Mouse (Mus musculus) CH12.LX (cell line): ENCODE measurements at regions not wholly inside any gene's neighbourhood (a gene's known extent, or its start where the extent isn't known, plus 50 kb on each side); places are given as distances from the start of the nearest gene placed in this dataset.

Experiments used
- DNase-seq: peaks from one replicate; pipeline ENCODE4 v3.0.0-alpha.2; 2013; ENCODE audit errors: extremely low read depth
- H3K27ac ChIP-seq: 2 replicates; pipeline ENCODE4 v1.5.1; 2012; ENCODE audit warnings: low read depth, mild to moderate bottlenecking, control low read depth, moderate library complexity; ENCODE audit not compliant: insufficient read depth
- H3K27me3 ChIP-seq: replicated peaks from 2 replicates; pipeline ENCODE3; 2012; ENCODE audit warnings: inconsistent platforms
- H3K36me3 ChIP-seq, 2 experiments: replicated peaks in 1 of 2; 2 replicates each; pipeline versions ENCODE3 to v1.6.1; 2012; ENCODE audit warnings: inconsistent platforms in 1 of 2, low read length in 1 of 2, mild to moderate bottlenecking in 1 of 2, mixed read lengths in 1 of 2, moderate library complexity in 1 of 2; ENCODE audit not compliant: control insufficient read depth in 1 of 2, insufficient read depth in 1 of 2
- H3K4me1 ChIP-seq, 2 experiments: 2 replicates each; pipeline ENCODE4 v1.6.1; 2012; ENCODE audit warnings: inconsistent platforms in 1 of 2, moderate library complexity in 1 of 2; ENCODE audit not compliant: insufficient read depth in 2 of 2, control insufficient read depth in 1 of 2
- H3K4me2 ChIP-seq: 2 replicates; pipeline ENCODE4 v1.6.1; 2012; ENCODE audit warnings: low read depth, mild to moderate bottlenecking, control low read depth; ENCODE audit not compliant: poor library complexity, insufficient read depth, severe bottlenecking
- H3K4me3 ChIP-seq, 3 experiments: fragments of 150-350 bp in 1 of 3; sonication (generic) in 1 of 3; replicated peaks in 1 of 3; 2 replicates each; pipeline versions ENCODE3 to v1.5.1; 2011 to 2012; ENCODE audit warnings: low read depth in 2 of 3, low read length in 2 of 3, mild to moderate bottlenecking in 2 of 3, moderate library complexity in 2 of 3, control low read depth in 1 of 3, improper control_type of control experiment in 1 of 3, inconsistent platforms in 1 of 3, mixed read lengths in 1 of 3; ENCODE audit not compliant: poor library complexity in 1 of 3
- H3K79me2 ChIP-seq: replicated peaks from 2 replicates; pipeline ENCODE4 v1.6.1; 2012; ENCODE audit warnings: mild to moderate bottlenecking, moderate library complexity; ENCODE audit not compliant: control insufficient read depth, poor library complexity, insufficient read depth, severe bottlenecking; ENCODE audit errors: extremely low read depth
- H3K9ac ChIP-seq: 2 replicates; pipeline ENCODE4 v1.6.1; 2012; ENCODE audit warnings: low read depth, mild to moderate bottlenecking, control low read depth, moderate library complexity; ENCODE audit not compliant: insufficient read depth
- H3K9me3 ChIP-seq: replicated peaks from 2 replicates; pipeline ENCODE3; 2012; ENCODE audit warnings: low read length, inconsistent platforms, mixed read lengths
- E2F4 ChIP-seq: IDR thresholded peaks from 2 replicates; pipeline ENCODE4 v1.6.1; 2011; ENCODE audit warnings: low read depth, low read length, improper control_type of control experiment; ENCODE audit not compliant: insufficient replicate concordance
- EP300 ChIP-seq: IDR thresholded peaks from 2 replicates; pipeline ENCODE4 v1.6.1; 2011; ENCODE audit warnings: low read length, improper control_type of control experiment
- HCFC1 ChIP-seq: IDR thresholded peaks from 2 replicates; pipeline ENCODE4 v1.6.1; 2012; ENCODE audit warnings: low read depth, mild to moderate bottlenecking, inconsistent platforms, low read length, improper control_type of control experiment
- IRF4 ChIP-seq: IDR thresholded peaks from 2 replicates; pipeline ENCODE4 v1.6.1; 2014; ENCODE audit warnings: low read depth, mild to moderate bottlenecking, inconsistent platforms, low read length, improper control_type of control experiment
- JUN ChIP-seq: IDR thresholded peaks from 2 replicates; pipeline ENCODE4 v1.6.1; 2011; ENCODE audit warnings: low read depth, mild to moderate bottlenecking, low read length, improper control_type of control experiment, moderate library complexity; ENCODE audit not compliant: insufficient read depth
- JUND ChIP-seq: conservative IDR thresholded peaks from 2 replicates; pipeline ENCODE4 v1.6.1; 2011; ENCODE audit warnings: low read depth, low read length, improper control_type of control experiment
- KAT2A ChIP-seq: IDR thresholded peaks from 2 replicates; pipeline ENCODE4 v1.6.1; 2012; ENCODE audit warnings: low read length, improper control_type of control experiment, inconsistent platforms; ENCODE audit not compliant: insufficient replicate concordance
- MAFK ChIP-seq: IDR thresholded peaks from 2 replicates; pipeline ENCODE4 v1.6.1; 2011; ENCODE audit warnings: low read length, improper control_type of control experiment; ENCODE audit not compliant: insufficient replicate concordance
- MEF2A ChIP-seq: IDR thresholded peaks from 2 replicates; pipeline ENCODE4 v1.6.1; 2014; ENCODE audit warnings: low read depth, mild to moderate bottlenecking, inconsistent platforms, low read length, improper control_type of control experiment, borderline replicate concordance
- MXI1 ChIP-seq: IDR thresholded peaks from 2 replicates; pipeline ENCODE4 v1.6.1; 2011; ENCODE audit warnings: mild to moderate bottlenecking, low read depth, low read length, improper control_type of control experiment
- MYC ChIP-seq: IDR thresholded peaks from 2 replicates; pipeline ENCODE4 v1.6.1; 2011; ENCODE audit warnings: low read depth, mild to moderate bottlenecking, improper control_type of control experiment, low read length
- PAX5 ChIP-seq: IDR thresholded peaks from 2 replicates; pipeline ENCODE4 v1.6.1; 2012; ENCODE audit warnings: low read length, inconsistent platforms, mixed read lengths
- POLR2A ChIP-seq: IDR thresholded peaks from 2 replicates; pipeline ENCODE4 v1.6.1; 2011; ENCODE audit warnings: low read depth, mild to moderate bottlenecking, improper control_type of control experiment, low read length
- RCOR1 ChIP-seq: conservative IDR thresholded peaks from 2 replicates; pipeline ENCODE4 v1.6.1; 2012; ENCODE audit warnings: low read depth, mild to moderate bottlenecking, inconsistent platforms, low read length, improper control_type of control experiment
- SIN3A ChIP-seq: IDR thresholded peaks from 2 replicates; pipeline ENCODE4 v1.6.1; 2012; ENCODE audit warnings: low read length, improper control_type of control experiment, inconsistent platforms
- SMC3 ChIP-seq: IDR thresholded peaks from 2 replicates; pipeline ENCODE4 v1.6.1; 2011; ENCODE audit warnings: low read depth, low read length, improper control_type of control experiment
- TCF12 ChIP-seq: IDR thresholded peaks from 2 replicates; pipeline ENCODE4 v1.6.1; 2014; ENCODE audit warnings: low read depth, mild to moderate bottlenecking, inconsistent platforms, low read length, improper control_type of control experiment
- ZKSCAN1 ChIP-seq: IDR thresholded peaks from 2 replicates; pipeline ENCODE4 v1.6.1; 2012; ENCODE audit warnings: low read depth, inconsistent platforms, low read length, improper control_type of control experiment, borderline replicate concordance
- dilution Hi-C: fragments of 300-500 bp; cut with MboI; formaldehyde crosslinking; loops from 2 replicates; pipeline ENCODE4 v1.14.3; 2020; ENCODE audit warnings: low sequenced_read_pairs; ENCODE audit not compliant: extremely low pct_unique_long_range_greater_than_20kb, extremely low pct_ligation_motif_present
- in situ Hi-C: fragments of 300-500 bp; cut with MboI; formaldehyde crosslinking; loops from 3 replicates; pipeline ENCODE4 v1.14.3; 2019; ENCODE audit warnings: low sequenced_read_pairs, low pct_ligation_motif_present, low pct_unique_long_range_greater_than_20kb, mixed read lengths

DNA sequence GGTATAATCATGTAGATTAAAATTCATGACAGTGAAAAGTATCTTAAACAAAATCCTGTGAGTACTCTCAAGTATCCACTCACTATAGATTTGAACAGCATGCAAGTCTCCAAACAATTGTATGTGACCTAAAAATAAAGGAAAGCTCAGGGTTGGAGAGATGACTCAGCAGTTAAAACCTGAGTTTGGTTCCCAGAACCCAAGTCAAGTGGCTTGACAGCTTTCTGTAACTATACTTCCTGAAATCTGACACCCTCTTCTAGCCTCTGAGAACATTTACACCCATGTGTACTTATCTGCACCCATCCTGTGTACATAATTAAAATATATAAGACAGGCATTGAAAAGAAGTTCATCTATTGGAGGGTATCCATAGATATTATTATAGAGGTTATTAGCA, 770.2 kb upstream of the Sel1l start:
- no peak overlapping the region for H3K4me3 ChIP-seq
- TF ChIP-seq MYC (no peak), MAFK (peak; percentile 76; the same call in 1 of the 2 replicates)
- TF ChIP-seq, all 38 proteins: peak for 1
- dilution Hi-C loops, result no loop called here
- in situ Hi-C loops, result no loop called here
- H3K4me2 ChIP-seq, result no peak overlapping the region
- no peaks in the 10 kb centered on the region for H3K36me3 ChIP-seq
- no peaks in the 10 kb centered on the region for H3K79me2 ChIP-seq
- no peak overlapping the region for H3K9ac ChIP-seq
- no peaks in the 10 kb centered on the region for H3K27me3 ChIP-seq
- H3K27ac ChIP-seq, result no peak overlapping the region
- DNase-seq, result peak; percentile 27
- H3K9me3 ChIP-seq, result no peaks in the 10 kb centered on the region
- peaks cover 2 to 10% of the 10 kb centered on the region in 2 experiments; a peak in 2 of 4 replicates for H3K4me1 ChIP-seq

DNA sequence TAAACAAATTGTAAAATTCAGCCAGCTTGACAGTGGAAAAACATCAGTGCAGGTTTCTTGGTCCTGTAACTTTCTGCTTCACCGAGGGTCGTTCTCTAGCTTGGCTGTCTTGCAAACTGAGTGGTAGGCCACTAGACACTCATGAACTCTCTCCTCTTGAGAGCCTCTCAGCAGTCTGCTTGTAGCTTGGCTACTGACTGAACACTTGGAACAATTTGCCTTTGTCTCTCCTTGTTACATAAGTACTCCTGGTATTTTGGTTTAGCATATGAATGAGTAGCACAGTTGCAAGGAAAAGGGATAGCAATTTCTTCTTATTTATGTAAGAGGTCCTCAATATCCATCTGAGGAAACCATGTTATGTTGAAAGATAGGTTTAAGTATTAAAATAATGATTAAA, 769.6 kb upstream of the Sel1l start:
- no peaks in the 10 kb centered on the region for H3K79me2 ChIP-seq
- in situ Hi-C loops, result no loop called here

DNA sequence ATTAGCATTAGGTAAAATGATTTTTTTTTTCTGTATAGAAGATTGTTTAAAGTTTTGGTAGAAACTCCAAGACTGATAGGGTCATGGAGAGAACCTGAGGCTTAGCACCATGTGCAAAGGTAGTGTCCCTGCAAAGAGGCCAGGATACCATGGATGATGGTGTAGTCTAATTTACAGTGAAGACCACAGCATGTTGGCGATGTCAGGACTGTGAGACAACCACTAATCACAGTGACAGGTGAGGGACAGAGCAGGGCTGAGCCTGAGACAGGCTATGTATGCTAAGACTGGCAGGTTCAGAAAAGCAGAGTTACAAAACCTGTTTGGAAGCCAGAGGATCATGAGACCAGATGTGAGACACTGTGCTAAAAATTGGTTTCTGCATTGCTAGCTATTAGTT, 752.7 kb upstream of the Sel1l start:
- Histone ChIP-seq H3K4me2 (no peak overlapping the region), H3K27me3 (no peaks in the 10 kb centered on the region), H3K36me3 (no peaks in the 10 kb centered on the region), H3K4me1 (no peaks in the 10 kb centered on the region), H3K79me2 (no peaks in the 10 kb centered on the region), H3K9me3 (no peaks in the 10 kb centered on the region), H3K9ac (no peak overlapping the region), H3K4me3 (no peak overlapping the region), H3K27ac (no peak overlapping the region)
- in situ Hi-C loops (no loop called here), dilution Hi-C loops (no loop called here)
- no peak for DNase-seq
- TF ChIP-seq EP300, result no peak
- TF ChIP-seq ZKSCAN1, result no peak
- no peak for TF ChIP-seq JUND
- no peak for TF ChIP-seq KAT2A
- TF ChIP-seq POLR2A, result no peak
- TF ChIP-seq E2F4, result no peak
- TF ChIP-seq TCF12, result no peak
- no peak for TF ChIP-seq HCFC1

More for the DNA sequence above, 769.6 kb upstream of the Sel1l start:
- Histone ChIP-seq H3K4me2 (no peak overlapping the region), H3K36me3 (no peaks in the 10 kb centered on the region), H3K4me1 (peaks cover 2 to 10% of the 10 kb centered on the region in 2 experiments; a peak in 2 of 4 replicates), H3K9ac (no peak overlapping the region), H3K4me3 (no peak overlapping the region), H3K27me3 (no peaks in the 10 kb centered on the region), H3K27ac (no peak overlapping the region), H3K9me3 (no peaks in the 10 kb centered on the region)
- TF ChIP-seq POLR2A (no peak), MXI1 (no peak), EP300 (no peak), JUN (no peak), MYC (no peak), MAFK (no peak), SIN3A (no peak), SMC3 (no peak), PAX5 (no peak), E2F4 (no peak), ZKSCAN1 (no peak), RCOR1 (no peak), IRF4 (no peak), MEF2A (no peak)
- no peak for DNase-seq
- dilution Hi-C loops, result no loop called here
